Mouse (Mus musculus) thymus, postnatal 4 days (tissue): ENCODE results near the gene Plin4.

Source experiments
- DNase-seq: peaks from one replicate; pipeline ENCODE4 v3.0.0; 2021

Plin4 gene

GRCm38 (mm10) chr17:56054938-56055337 lies 54.7 kb downstream of the Plin4 start:
- DNase-seq, result no peak

- no peak for DNase-seq
Measured at GRCm38 (mm10) chr17:56051369-56051768, 58.2 kb downstream of the Plin4 start.
